Mouse (Mus musculus) adrenal gland, postnatal 10 days (tissue): ENCODE measurements around the gene Cisd2. TPM values are rescaled to one million over a fixed set of nuclear protein-coding genes. Genes with fewer than 3 reads are reported as not detected.
A peak's percentile ranks its signal among the peaks of the same experiment; 100 is the strongest.

Experiments
- DNase-seq: peaks from one replicate; pipeline ENCODE4 v3.0.0; 2021; ENCODE audit warnings: mixed read lengths
- long read RNA-seq, 2 experiments: library from polyadenylated mRNA; stranded (forward); transcript quantifications; one replicate each; pipeline ENCODE4 v2.0.0; 2021
- total RNA-seq, 2 experiments: library from RNA; stranded (reverse); gene quantifications; 2 replicates each; pipeline ENCODE4 v1.2.3; 2021

Gene Cisd2
- total RNA-seq: 10 to 100 TPM; 27.0 to 30.2 TPM
- long read RNA-seq, experiment 1, transcript Cisd2-201 (3 exons, 3,361 nt): major isoform, 53 of 60 reads
- long read RNA-seq, experiment 1, partial matches to known transcripts: 0 of 60 reads
- long read RNA-seq, experiment 1, other reads (novel, unspliced or antisense): 5 of 60 reads
- long read RNA-seq, experiment 2, transcript Cisd2-201 (3 exons, 3,361 nt): major isoform, 28 of 30 reads
- long read RNA-seq, experiment 2, partial matches to known transcripts: 0 of 30 reads
- long read RNA-seq, experiment 2, other reads (novel, unspliced or antisense): 0 of 30 reads

DNA sequence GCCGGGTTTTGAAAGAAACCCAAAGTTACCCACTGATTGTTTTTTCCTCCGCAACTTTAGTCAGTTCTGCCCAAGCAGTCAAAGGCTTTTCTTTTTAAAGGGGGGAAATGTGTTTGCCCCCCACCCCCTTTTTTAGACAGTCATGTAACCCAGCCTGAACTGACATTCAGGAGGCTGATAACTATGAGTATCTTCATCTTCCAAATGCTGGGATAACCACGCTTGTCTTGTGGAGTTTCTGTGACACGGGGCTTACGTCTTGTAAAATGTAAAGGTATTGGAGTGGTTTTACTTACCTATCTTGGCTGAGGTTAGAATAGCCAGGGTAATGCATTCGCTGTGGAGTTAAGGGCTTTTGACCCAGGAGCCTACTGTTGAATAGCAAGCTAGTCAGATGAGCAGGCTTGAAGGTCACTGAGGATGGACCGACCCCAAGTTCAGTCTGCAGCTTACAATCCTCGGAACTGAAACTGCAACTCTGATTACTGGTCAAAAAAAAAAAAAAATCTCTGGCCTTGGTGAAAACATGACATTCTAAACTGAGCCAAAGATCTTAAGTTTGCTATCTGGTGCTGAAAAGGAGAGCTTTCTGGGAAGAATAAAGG lies at the start of gene Cisd2:
TSS of gene Cisd2 (minus strand) at position 318 of the 605 bp plus-strand sequence.
- peak; percentile 29 for DNase-seq

DNA sequence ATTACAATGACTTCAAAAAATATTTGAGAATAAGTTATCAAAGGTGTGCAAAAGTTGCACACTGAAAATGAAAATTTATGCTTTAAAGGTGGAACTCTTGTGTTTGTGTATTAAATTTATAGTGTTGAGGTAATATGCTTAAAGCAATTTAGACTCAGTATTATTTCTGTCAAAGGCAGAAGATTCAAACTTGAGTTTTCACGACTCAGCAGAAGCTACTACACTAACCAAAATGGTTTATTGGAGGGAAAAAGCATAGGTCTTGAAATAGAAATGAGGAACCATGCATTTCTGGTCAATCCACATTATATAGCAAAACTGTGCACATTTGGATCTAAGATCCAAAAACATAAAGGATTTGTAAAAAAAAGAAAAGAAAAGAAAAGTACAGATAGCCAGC lies 47.1 kb upstream of the Cisd2 start:
- DNase-seq: no peak

DNA sequence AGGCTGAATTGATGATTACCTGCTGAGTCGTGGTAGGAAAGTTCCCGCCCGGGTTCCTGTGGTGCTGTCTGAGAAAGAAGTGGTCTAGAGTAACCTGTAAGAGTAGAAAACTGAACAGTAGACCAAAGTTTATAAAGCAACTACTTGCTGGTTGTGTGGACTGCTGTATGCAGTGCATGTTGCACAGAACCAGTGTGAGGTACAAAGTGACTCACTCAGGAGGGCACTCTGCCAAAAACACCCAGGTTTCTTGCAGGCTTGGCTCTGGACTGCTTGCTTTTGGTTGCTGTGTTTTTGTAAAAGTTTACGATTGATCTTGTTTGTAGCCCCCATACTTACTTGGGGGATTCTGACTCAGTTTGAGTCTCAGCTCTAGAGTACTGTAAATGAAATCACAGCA lies 46.2 kb upstream of the Cisd2 start:
- peak; percentile 90 for DNase-seq

DNA sequence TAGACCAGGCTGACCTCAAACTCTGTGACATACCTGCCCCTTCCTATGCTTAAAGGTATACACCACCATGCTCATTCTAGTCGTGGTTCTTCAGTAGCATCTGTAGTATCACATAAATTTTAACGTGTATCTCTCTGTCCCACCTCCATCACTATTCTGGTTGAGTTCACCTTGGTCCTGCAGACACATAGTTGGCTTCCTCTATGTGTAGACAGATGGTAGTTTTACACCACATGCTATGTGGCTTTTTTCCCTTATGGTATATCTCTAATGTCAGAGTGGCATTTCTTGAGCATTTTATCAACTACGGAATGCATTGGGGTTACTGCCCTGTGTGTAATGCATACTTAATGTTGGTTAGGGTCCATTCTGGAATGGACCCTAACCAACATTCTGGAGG lies 45.4 kb upstream of the Cisd2 start:
- DNase-seq: no peak

DNA sequence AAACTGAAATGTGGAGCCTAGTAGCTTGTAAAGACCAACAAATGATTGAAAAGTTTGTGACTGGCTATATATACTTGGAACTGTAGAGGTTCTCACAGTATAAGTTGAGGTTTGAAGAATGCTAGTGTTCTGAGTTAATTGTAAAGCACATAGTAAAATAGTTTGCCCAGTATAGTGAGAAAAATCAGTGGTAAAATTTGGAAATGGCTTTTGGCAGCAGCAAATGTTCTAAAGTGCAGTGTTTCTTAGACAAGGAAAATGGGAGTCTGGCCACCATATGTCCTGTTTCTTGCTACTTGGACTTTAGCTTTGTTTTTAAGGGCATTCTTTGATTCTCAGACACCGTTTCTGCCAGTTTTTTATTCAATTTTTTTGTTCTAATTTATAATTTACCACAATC lies 44.7 kb upstream of the Cisd2 start:
- no peak for DNase-seq

DNA sequence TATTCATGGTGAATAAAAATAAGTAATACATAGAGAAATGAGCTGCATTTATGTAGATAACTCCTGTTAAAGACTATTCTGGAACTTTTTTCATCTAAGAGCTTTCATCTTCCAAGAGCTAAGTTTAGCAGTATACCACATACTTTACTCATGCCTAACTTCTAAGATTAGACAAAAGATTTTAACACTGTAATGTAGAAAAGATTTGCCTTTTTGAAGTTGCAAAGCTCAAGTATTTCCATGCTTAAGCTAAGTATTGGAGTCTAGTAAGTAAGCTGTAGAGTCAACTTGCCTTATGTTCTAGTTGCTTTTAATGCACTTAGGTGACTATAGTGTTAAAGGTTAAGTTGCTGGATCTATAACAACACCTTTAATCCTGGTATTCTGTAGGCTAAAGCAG lies 35.3 kb upstream of the Cisd2 start:
- no peak for DNase-seq

DNA sequence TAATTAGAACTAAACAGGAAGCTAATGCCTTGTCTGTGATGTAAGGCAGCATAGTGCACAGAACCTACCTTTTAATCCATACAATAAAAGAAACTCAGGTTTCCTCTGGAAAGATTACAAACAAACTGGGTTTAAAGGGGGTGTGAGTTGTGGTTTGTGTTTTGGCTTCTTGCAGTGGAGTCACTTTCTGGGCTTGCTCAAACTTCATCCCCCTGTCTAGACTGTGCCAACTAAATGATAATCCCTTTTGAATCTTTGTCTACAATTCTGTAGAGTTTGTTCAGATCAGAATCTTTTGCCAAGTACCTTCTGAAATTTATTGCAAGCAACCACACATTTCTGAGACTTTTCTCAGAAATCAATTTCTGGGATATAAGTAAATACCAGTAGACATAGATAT lies 21.2 kb upstream of the Cisd2 start:
- DNase-seq: no peak

DNA sequence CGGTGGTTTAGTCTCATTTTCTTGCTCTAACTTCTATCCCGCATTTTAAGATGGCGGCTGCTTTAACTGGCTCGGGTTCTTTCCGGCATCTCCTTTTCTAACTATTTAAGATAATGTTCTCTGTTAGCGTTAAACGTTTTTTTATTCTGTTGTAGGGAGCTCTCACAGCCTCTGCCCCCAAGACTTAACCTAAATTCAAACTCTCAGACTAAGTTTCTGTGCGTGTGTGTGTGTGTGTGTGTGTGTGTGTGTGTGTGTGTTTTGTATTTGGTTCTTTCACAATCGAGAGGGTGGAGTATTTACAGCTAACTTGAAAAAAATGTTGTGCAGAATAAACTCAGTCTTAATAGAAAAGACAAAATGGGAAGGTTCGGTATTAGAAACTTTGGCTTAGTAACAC lies 16.9 kb upstream of the Cisd2 start:
- peak; percentile 34 for DNase-seq

DNA sequence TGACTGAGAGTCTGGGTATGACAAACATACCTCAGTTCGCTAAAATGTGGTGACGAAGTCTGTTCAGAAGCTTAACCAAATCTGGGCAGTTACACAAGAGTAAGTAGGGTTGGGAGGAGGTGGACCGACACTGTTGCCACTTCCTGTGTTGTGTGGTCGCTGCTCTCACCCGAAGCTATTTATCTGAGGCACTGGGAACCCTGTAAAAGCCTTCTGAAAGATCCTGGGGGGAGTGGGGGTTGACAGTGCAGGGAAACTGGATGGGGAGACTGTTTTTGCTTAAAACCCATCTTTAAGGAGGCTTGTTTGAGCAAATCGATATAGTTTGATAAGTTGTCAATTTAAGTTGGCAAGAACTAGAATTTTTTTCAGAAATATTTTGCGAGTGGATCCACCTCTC lies 16.5 kb upstream of the Cisd2 start:
- peak; percentile 61 for DNase-seq

DNA sequence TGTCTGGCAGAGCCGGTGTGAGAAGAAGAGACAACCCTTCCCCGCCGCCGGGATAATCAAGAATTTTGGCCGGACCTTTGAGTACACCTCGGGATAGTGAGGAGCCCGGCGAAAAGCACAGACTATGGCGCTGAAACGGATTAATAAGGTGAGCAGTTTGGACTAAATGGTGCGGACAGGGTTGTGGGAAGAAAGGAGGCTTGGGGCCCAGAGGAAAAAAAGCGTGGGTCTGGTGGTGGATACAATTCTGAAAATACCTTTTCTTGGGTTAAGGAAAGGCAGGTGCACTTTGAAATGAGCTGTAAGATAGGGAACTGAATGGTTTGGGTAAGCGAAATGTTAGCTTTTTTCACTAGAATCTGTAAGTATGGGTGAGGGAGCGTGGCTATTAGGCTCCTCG lies 15.9 kb upstream of the Cisd2 start:
- no peak for DNase-seq

DNA sequence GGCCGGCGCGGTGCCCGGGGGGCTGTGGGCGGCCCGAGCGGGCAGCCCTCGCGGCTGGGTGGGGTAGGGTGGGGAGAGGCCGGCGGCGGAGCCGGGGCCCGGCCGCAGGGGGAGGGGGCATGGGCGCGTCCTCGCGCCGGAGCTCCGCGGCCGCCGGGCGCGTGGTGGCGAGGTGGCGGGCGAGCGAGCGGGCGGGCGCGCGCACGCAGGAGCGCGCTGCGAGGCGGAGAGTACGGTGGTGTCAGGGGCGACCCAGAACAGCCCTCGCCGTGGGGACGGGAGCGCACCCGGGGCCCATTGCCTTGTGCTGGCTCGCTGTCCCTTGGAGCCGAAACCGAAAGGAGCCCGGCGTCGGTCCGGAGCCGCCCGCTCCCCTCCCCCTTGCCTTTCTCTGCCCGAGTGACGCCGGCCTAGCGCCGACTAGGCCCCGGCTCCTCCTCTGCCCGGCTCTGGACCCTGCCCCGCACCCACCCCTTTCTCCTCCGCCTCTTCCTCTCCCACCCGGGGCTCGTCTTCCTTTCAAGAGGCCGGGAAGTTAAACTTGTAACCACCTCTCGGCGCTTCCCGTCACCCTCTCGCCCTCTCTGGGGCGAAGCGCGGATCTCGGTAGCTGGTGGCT lies 15.3 kb upstream of the Cisd2 start:
- DNase-seq: peak; percentile 91

DNA sequence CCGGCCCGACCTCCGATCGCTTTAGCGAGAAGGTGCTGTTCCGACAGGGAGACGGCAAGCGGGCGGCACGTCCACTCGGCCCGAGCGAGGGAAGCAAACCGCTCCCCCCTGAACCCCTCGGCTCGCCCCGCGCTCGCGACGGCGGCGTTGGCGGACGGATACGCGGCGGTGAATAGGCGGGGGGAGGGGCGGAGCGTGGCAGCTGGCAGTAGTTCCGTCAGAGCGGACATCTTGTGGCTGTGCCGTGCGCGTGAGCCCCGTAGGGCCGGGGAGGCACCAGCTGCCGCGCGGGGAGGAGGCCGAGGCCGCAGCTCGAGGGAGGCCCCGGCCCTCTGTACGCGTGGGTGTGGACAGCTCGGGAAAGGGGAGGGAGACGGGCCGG lies 14.8 kb upstream of the Cisd2 start:
- DNase-seq: peak; percentile 95

DNA sequence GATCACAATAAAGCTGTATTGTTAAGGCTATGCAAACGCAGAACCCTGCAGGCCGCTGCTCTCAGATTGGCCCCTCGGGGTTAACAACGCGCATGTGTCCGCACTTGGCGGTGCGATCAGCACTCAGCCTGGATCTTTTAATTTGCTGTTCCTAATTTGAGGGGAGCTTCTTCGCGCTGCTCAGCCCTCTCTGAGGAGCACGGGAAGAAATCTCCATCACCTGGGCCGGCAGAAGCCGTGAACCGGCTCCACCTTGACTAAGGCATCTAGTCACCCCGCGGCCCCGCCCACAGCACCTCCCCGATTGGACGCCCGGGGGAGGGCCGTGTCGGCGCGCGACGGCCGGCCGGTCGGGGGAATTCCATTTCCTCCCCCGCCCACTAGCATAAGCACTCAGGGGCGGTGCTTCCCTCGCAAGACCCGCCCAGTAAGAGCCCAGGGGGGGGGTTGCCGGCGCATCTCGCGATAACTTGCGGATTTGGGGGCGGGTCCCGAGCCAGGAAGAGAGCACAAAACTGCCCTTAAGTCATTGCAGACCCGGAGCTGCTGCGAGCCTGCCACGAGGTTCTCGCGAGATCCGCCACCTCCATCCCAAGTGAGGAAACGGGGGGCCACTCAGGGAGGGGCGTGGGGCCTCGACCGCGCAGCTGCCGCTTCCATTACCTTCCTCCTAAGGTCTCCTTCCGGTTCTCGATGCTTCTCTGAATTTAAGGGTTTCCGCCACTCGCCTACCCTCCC lies 14.2 kb upstream of the Cisd2 start, which contains the start of gene Ube2d3:
TSS of gene Ube2d3 (plus strand) at position 392 of the 738 bp plus-strand sequence.
- DNase-seq: peak; percentile 99

DNA sequence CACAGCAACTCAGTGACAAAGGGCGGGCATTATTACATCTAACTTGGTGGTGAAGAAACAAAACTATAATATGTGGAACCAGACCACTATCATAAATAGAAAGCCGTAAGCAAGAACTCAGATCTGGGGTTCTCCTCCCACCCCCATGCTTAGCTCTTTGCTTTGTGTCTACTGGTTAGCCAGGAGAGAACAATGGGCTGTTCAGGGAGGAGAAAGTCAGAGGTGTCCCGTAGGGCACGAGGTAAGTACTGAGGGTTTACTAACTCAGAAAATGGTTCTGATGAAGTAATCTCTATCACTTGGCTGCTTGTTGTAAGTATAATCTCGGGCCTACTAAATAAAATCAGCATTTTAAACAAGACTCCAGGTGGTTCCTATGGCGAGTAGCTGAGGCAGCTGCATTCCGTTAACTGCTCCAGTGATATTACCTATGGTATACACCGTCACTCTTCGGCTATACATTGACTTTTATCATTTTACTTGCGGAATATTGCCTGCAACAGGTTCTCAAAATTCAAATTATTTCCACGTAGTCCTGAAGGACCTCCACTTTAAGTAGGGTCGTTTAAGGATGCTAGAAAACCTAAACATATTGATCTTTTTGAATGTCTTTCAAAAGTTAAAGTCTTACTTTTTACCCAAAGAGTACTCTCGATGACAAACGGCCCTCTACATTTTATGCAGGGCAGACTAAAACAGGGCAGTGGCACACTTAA lies 13.3 kb upstream of the Cisd2 start:
- no peak for DNase-seq

DNA sequence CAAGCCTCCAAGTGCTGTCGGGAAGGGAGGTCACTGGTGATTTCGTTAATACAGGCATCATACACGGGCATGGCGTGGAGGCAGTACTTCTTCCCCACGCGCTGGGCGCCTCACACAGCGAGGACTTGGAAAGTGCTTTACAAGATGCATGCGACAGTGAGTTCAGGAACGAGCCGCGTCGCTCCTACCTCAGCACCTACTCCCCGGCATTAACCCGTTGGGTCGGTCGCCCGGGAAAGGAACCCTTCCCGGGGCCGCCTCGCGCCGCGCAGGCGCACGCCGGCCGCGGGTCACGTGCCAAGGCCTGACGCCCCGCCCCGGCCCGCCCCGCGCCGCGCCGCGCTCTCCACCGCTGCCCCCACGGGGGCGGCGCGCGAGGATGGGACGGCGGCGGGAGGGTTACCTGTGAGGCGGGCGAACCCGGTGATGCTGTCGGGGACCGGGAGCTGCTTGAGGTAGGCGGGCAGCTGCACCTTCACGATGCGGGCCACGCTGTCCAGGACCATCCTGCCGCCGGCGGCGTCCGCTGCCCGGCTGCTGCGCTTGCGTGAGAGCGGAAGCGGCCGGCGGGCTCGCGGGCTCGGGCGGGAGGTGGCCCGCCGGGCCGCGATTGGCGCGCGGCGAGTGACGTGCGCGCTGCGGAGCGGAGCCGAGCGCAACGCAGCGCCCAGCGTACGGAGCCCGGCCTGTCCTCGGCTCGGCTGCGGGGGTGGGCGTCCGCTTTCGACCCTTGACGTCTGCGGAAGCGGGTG lies 693 bp downstream of the Cisd2 start:
- peak; percentile 90 for DNase-seq

DNA sequence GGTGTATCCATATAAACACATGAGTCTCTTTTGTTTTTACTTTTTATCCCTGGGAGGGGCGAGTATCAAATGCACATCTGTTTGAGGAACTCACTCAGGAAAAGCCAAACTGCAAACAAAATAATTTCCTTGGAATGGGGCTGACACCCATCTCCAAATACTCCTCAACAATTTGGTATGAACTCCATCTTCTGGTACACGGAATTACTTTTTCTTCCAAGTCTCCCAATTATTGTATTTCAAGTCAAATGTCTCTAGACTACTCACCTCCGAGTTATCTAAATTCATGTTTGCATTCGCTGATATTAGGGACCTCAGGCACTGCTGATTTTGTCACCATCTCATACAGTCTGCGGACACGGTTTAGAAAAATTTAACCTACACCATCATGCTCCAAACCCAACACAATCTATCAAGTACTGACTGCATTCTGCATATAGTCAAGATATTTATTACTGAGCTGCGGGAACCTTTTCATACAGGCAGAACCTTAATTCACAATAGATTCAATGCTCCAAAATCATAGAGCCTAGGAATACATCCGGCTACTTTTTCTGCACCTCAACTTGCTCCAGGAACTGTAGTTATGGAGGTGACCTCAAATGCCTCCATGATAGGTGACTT lies 1.4 kb downstream of the Cisd2 start:
- no peak for DNase-seq

DNA sequence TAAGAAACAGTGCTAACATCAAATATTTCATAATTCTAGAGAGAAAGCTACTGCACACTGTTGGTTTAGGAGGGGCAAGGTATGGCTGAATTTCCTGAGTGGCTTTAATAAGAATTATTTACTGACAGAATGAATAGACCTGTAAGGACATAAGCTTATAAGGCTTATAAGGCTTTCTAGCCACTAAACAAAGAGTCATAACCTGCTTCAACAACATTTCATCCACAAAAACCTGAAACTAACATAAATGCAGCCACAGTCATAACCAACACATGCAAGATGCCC lies 2.5 kb downstream of the Cisd2 start:
- DNase-seq: no peak

DNA sequence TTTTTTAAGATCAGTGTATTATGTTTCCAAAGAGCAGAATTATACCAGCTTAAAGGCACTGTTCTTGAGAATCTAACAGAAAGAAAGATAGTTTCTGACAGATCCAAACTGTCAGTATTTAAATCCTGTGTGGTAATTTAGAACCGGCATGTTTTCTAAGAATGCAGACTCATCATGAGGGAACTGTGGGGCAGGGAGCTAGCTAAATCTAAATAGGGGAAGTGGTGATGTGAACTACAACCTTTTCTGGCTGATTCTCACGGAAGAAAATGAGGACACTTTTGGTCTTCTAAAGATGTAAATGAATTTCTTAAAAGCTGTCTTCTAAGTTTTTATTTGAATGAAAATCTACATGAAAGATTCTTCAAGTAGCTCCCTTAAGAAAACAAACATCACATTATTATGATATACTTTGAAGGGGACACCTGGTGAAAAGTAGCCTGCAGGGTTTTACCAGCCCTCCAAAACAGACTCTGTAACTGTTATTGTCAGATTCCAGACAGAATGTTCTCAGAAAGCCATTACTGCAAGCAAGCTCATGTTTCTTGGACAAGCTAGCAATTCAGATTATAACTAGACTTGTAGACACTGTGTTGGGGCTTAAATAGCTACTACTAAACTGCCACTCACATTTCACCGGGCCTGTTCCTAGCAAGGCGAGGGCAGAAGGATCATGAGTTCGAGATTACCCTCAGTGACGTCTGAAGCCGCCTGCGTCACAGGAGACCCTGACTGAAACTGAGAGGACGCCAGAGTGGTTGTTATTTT lies 3.0 kb downstream of the Cisd2 start:
- DNase-seq: no peak

DNA sequence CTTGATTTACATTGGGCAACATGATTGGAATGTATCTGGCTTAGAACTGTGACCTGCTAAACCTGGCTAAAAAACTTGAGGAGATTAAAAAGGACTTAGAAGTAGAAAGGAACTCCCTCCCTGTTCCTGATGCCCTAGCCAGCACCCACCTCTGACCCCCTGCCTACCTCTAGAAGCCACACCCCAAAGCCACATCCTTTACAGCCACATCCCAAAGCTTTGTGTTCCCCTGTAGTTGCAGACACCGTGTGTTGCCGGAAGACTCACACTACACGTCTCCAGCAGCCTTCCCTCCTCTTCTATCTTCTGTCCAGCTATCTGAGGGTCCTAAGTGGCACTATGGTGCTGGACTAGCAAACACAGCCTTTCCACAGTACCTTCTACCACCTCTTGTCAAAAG lies 5.9 kb downstream of the Cisd2 start:
- no peak for DNase-seq

DNA sequence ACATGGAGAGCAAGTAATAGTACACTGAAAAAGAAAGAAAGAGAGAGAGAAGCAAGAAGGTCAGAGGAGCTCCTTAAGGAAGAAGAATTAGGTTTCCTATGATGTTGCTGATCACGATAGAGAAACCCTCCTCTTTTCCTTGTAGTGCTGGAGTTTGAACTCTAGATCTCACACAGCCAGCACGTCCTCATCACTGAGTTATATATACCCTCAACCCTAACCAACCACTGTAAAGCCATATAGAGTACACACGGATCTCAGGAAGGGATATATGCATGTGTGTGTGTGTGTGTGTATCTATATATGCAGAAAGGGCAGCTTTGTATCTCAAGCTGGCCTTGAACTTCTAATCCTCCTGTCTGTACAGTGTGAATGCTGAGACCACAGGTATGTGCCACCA lies 6.5 kb downstream of the Cisd2 start:
- no peak for DNase-seq

DNA sequence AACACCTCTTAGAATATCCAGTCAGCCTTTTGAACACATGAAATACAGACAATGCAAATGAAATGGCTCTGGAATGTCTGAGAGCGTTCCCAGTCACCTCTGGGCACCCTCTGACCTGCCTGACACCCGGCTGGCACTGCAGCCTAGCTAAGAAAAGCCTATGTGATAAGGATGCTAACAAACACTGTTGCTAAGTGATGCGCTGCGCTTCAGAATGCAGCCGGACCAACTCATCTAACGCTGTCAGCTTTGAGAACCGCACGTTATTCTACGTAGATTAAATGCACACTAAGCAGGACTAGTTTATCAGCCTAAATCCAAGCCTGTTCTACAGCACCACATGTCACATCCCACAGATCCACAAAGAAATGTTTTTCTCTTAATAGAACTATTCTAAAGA lies 11.9 kb downstream of the Cisd2 start:
- DNase-seq: no peak
